Comparison of ENCODE assay signal across 8 mouse cellular contexts in genomic region chr2:155929531-155930442, GRCm38 (mm10). TPM values are rescaled to one million over a fixed set of nuclear protein-coding genes. Genes with fewer than 3 reads are reported as not detected.
A peak's percentile ranks its signal among the peaks of the same experiment; 100 is the strongest.
DNase-seq lines count a peak whose midpoint lies in the region; ATAC-seq and TF ChIP-seq lines count a peak whose summit lies in the region.

Gene Uqcc1, minus strand, starts transcription at chr2:155930310.

- H3K9ac ChIP-seq in embryonic facial prominence, embryonic 15.5 days, result peak within 1 kb of the TSS; percentile 26
- H3K9ac ChIP-seq in kidney, embryonic 14.5 days (ENCODE audit: low read depth, low read length), result peak within 1 kb of the TSS; percentile 70
- peak within 1 kb of the TSS; percentile 41 for H3K9ac ChIP-seq in limb, embryonic 15.5 days

- H3K36me3 ChIP-seq in embryonic facial prominence, embryonic 15.5 days, result no peaks in the 10 kb centered on the region
- H3K36me3 ChIP-seq in kidney, embryonic 14.5 days (ENCODE audit: control insufficient read depth, insufficient read depth, low read length), result no peaks in the 10 kb centered on the region
- no peaks in the 10 kb centered on the region for H3K36me3 ChIP-seq in limb, embryonic 15.5 days

- peaks cover 2% of the 10 kb centered on the region for H3K4me1 ChIP-seq in bone marrow, adult 2 months (ENCODE audit: control insufficient read depth, insufficient read depth, low read length)
- H3K4me1 ChIP-seq in embryonic facial prominence, embryonic 15.5 days, result peaks cover 13% of the 10 kb centered on the region
- H3K4me1 ChIP-seq in kidney, embryonic 14.5 days (ENCODE audit: control insufficient read depth, insufficient read depth, low read length), result peaks cover 13% of the 10 kb centered on the region
- H3K4me1 ChIP-seq in limb, embryonic 15.5 days, result peaks cover 14% of the 10 kb centered on the region

- TF ChIP-seq POLR2A in bone marrow, adult 2 months (IDR thresholded peaks at IDR 0.05; ENCODE audit: borderline replicate concordance, control insufficient read depth, low read depth, low read length), result peak; percentile 83; the same call in 1 of the 2 replicates

- no peak for TF ChIP-seq CTCF in bone marrow, adult 2 months (IDR thresholded peaks at IDR 0.05; ENCODE audit: control insufficient read depth, insufficient read depth, low read length)

- peak within 1 kb of the TSS; percentile 77 for H3K4me3 ChIP-seq in bone marrow, adult 2 months (replicated peaks; ENCODE audit: control insufficient read depth, low read depth, low read length)
- H3K4me3 ChIP-seq in embryonic facial prominence, embryonic 15.5 days (replicated peaks), result peak within 1 kb of the TSS; percentile 68
- peak within 1 kb of the TSS; percentile 78 for H3K4me3 ChIP-seq in kidney, embryonic 14.5 days (ENCODE audit: low read length)
- H3K4me3 ChIP-seq in limb, embryonic 15.5 days, result peak within 1 kb of the TSS; percentile 57

- peak within 1 kb of the TSS; percentile 67 for H3K27ac ChIP-seq in bone marrow, adult 2 months (ENCODE audit: control insufficient read depth, insufficient read depth, low read depth, low read length, poor library complexity)
- peak within 1 kb of the TSS; percentile 96 for H3K27ac ChIP-seq in embryonic facial prominence, embryonic 15.5 days (replicated peaks)
- H3K27ac ChIP-seq in kidney, embryonic 14.5 days (ENCODE audit: low read depth, low read length), result peak within 1 kb of the TSS; percentile 84
- H3K27ac ChIP-seq in limb, embryonic 15.5 days, result peak within 1 kb of the TSS; percentile 93

- peak within 1 kb of the TSS; percentile 65 for H3K4me2 ChIP-seq in embryonic facial prominence, embryonic 15.5 days (replicated peaks)
- H3K4me2 ChIP-seq in kidney, embryonic 14.5 days (replicated peaks; ENCODE audit: low read depth, low read length), result peak within 1 kb of the TSS; percentile 76
- peak within 1 kb of the TSS; percentile 42 for H3K4me2 ChIP-seq in limb, embryonic 15.5 days

- DNase-seq in 416B (ENCODE audit: low read depth), result peak; percentile 97
- DNase-seq in heart, adult 9 months (ENCODE audit: low spot score in 2 of 2), result peak; percentile 90 to 94
- DNase-seq in monocyte, adult 2 months (ENCODE audit: low read depth in 1 of 2, low spot score in 2 of 2), result peak; percentile 73 to 81
- peak; percentile 89 to 91 for DNase-seq in spleen, postnatal 36 days (ENCODE audit: low spot score in 2 of 2)

- no peaks in the 10 kb centered on the region for H3K9me3 ChIP-seq in embryonic facial prominence, embryonic 15.5 days (replicated peaks)
- H3K9me3 ChIP-seq in kidney, embryonic 14.5 days (ENCODE audit: control insufficient read depth, low read length), result no peaks in the 10 kb centered on the region
- H3K9me3 ChIP-seq in limb, embryonic 15.5 days, result no peaks in the 10 kb centered on the region

- H3K27me3 ChIP-seq in embryonic facial prominence, embryonic 15.5 days, result no peaks in the 10 kb centered on the region
- no peaks in the 10 kb centered on the region for H3K27me3 ChIP-seq in kidney, embryonic 14.5 days (ENCODE audit: control insufficient read depth, insufficient read depth, low read length)
- no peaks in the 10 kb centered on the region for H3K27me3 ChIP-seq in limb, embryonic 15.5 days

- peak; percentile 94 for ATAC-seq in embryonic facial prominence, embryonic 15.5 days (ENCODE audit: insufficient number of reproducible peaks, low FRiP score, low TSS enrichment, low read depth)
- peak; percentile 96 for ATAC-seq in kidney, embryonic 14.5 days (ENCODE audit: low FRiP score, low TSS enrichment)
- peak; percentile 88 for ATAC-seq in limb, embryonic 15.5 days (ENCODE audit: insufficient number of reproducible peaks, low FRiP score, low TSS enrichment, low read depth)

- WGBS in bone marrow, adult 2 months, result under 1% methylated on average over 38 of the region's 38 CpGs
- under 1% methylated on average over 38 of the region's 38 CpGs for WGBS in embryonic facial prominence, embryonic 15.5 days
- WGBS in kidney, embryonic 14.5 days, result under 1% methylated on average over 38 of the region's 38 CpGs
- under 1% methylated on average over 38 of the region's 38 CpGs for WGBS in limb, embryonic 15.5 days

RNA-seq across cellular contexts. Expression of gene Uqcc1, which starts in this region (rescaled TPM):
- polyA plus RNA-seq in bone marrow, adult 2 months (2011; ENCODE audit: insufficient read depth, insufficient read length, low replicate concordance, missing spikeins), result 7.6 and 14.9 TPM in 2 replicates
- 52.1 and 65.6 TPM in 2 replicates for polyA plus RNA-seq in embryonic facial prominence, embryonic 15.5 days (2015; fragmentation: Nextera tagmentation; extraction: Ambion mirVana)
- polyA plus RNA-seq in kidney, embryonic 14.5 days (2014; fragmentation: Nextera tagmentation; extraction: Ambion mirVana), result 56.3 and 66.3 TPM in 2 replicates
- polyA plus RNA-seq in limb, embryonic 15.5 days (2015; fragmentation: Nextera tagmentation; extraction: Ambion mirVana), result 60.8 and 70.9 TPM in 2 replicates

Comparison
In these comparisons a context has a peak if more than half of its experiments do, and no peak if none do; other contexts are left out.
1. Peak in every context shown above with its lines: DNase-seq, ATAC-seq, H3K4me3 ChIP-seq and H3K27ac ChIP-seq.